Mouse (Mus musculus): Measurements from ENCODE around the gene Gpr157. TPM values are rescaled to one million over a fixed set of nuclear protein-coding genes. Genes with fewer than 3 reads are reported as not detected.

The Gpr157 gene
- total and polyA plus RNA-seq, 2 experiments from 2014 or later, result 0.74 to 5.4 TPM

DNA sequence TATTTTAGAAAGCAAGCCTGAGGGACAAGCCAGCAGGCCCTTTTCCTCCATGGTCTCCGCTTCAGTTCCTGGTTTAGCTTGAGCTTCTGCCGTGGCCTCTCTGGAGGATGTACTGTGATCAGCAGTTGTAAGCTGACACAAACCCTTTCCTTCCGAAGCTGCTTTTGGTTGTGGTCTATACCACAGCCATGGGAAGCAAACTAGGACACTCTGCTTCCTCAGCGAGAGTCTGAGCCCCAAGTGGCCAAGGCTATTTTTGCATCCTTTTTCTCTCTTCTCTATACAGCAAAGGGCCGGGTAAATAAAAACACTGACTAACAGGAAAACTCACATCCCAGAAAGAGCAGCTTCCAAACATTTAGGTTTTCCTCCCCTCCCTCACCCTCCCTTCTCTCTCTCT lies 30.1 kb downstream of the Gpr157 start:
- Histone ChIP-seq H3K27ac (no peak overlapping the region), H3K4me2 (ENCODE audit: low read depth, low read length) (no peak overlapping the region), H3K9ac (replicated peaks; ENCODE audit: low read length) (no peak overlapping the region), H3K4me1 (ENCODE audit: insufficient read depth, low read length) (no peaks in the 10 kb centered on the region), H3K4me3 (ENCODE audit: low read length) (no peak overlapping the region), H3K27me3 (ENCODE audit: insufficient read depth, low read length) (no peaks in the 10 kb centered on the region), H3K36me3 (ENCODE audit: insufficient read depth, low read length) (no peaks in the 10 kb centered on the region), H3K9me3 (ENCODE audit: low read length) (no peaks in the 10 kb centered on the region)
- peak; percentile 57 for TF ChIP-seq CTCF (IDR thresholded peaks at IDR 0.05; ENCODE audit: low read depth)
- ATAC-seq (no peak), DNase-seq (ENCODE audit: low spot score) (peak; percentile 66)
- WGBS, result 33% methylated on average over 5 of the region's 5 CpGs

DNA sequence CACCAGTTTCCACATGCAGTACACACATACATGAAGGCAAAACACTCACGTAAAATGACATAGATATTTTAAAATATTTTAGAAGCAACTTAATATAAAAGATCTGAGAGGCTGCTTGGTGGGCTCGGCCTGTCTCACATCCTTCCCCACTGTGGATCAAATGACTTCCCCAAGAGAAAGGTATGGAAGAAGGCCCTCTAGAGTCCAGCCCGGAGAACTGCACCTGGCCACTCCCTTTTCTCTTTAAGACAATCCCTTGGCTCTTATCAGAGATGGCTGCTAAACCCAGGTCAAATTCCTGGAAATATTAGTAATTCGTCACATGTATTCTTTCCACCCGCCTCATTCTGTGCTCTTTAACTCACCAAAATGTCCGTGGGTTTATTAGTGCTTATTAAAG lies 31.0 kb downstream of the Gpr157 start:
- no peak overlapping the region for H3K27ac ChIP-seq
- H3K4me2 ChIP-seq (ENCODE audit: low read depth, low read length), result no peak overlapping the region
- no peak overlapping the region for H3K9ac ChIP-seq (replicated peaks; ENCODE audit: low read length)
- H3K4me1 ChIP-seq (ENCODE audit: insufficient read depth, low read length), result no peaks in the 10 kb centered on the region
- TF ChIP-seq CTCF (IDR thresholded peaks at IDR 0.05; ENCODE audit: low read depth), result no peak
- no peaks in the 10 kb centered on the region for H3K36me3 ChIP-seq (ENCODE audit: insufficient read depth, low read length)
- no peak overlapping the region for H3K4me3 ChIP-seq (ENCODE audit: low read length)
- H3K9me3 ChIP-seq (ENCODE audit: low read length), result no peaks in the 10 kb centered on the region
- ATAC-seq (no peak), DNase-seq (ENCODE audit: low spot score) (no peak)
- no peaks in the 10 kb centered on the region for H3K27me3 ChIP-seq (ENCODE audit: insufficient read depth, low read length)
- 72% methylated on average over 6 of the region's 6 CpGs for WGBS

DNA sequence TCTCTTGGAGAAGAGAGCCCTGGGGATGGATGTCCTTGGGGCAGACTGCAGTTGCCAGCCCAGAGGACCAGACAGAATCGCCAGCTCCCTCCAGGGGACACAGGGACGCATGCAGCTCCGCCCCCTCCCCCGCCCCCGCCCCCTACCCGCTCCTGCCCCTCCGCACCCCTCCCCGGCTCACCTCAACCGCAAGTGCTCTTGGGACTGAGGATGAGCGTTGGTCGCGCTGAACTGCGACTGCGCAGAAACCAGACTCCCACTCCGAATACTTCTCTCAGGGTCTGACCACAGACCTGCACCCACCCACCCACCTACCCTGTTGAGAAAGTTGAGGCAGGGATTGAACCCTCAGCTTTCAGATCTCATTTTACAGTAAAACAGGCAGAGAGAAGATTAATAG lies 31.9 kb downstream of the Gpr157 start, which contains the start of gene Slc2a5:
Gene Slc2a5 (plus strand): TSS at position 229 of the 400 bp plus-strand sequence.
- H3K27me3 ChIP-seq (ENCODE audit: insufficient read depth, low read length), result no peaks in the 10 kb centered on the region
- H3K4me1 ChIP-seq (ENCODE audit: insufficient read depth, low read length), result no peaks in the 10 kb centered on the region
- H3K27ac ChIP-seq, result no peak within 1 kb of the TSS
- H3K36me3 ChIP-seq (ENCODE audit: insufficient read depth, low read length), result no peaks in the 10 kb centered on the region
- H3K9ac ChIP-seq (replicated peaks; ENCODE audit: low read length), result no peak within 1 kb of the TSS
- no peak within 1 kb of the TSS for H3K4me3 ChIP-seq (ENCODE audit: low read length)
- WGBS, result 9% methylated on average over 14 of the region's 15 CpGs
- no peak for ATAC-seq
- peak; percentile 25 for DNase-seq (ENCODE audit: low spot score)
- H3K4me2 ChIP-seq (ENCODE audit: low read depth, low read length), result peak within 1 kb of the TSS; percentile 26
- TF ChIP-seq CTCF (IDR thresholded peaks at IDR 0.05; ENCODE audit: low read depth), result no peak
- H3K9me3 ChIP-seq (ENCODE audit: low read length), result no peaks in the 10 kb centered on the region

DNA sequence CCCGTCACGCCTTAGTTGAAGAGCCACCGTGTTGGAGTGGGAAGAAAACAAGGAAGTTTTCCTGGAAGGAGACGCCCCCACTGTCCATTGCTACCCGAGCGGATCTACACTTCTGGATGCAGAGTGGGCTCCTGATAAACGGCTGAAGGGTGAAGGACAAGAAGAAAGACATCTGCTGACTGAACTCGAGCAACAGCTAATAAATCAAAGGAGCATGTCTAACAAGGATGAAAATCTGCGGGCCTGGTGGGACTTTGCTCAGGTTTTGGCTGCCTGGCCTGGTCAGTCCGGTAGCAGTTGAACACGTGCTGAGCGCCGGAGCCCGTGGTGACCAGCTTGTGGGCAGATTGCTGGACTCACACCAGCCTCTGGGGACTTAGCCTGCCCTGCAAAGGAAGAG lies 32.5 kb downstream of the Gpr157 start:
- Histone ChIP-seq H3K4me1 (ENCODE audit: insufficient read depth, low read length) (no peaks in the 10 kb centered on the region), H3K4me3 (ENCODE audit: low read length) (no peak overlapping the region), H3K9me3 (ENCODE audit: low read length) (no peaks in the 10 kb centered on the region), H3K27ac (no peak overlapping the region), H3K27me3 (ENCODE audit: insufficient read depth, low read length) (no peaks in the 10 kb centered on the region), H3K36me3 (ENCODE audit: insufficient read depth, low read length) (no peaks in the 10 kb centered on the region), H3K9ac (replicated peaks; ENCODE audit: low read length) (no peak overlapping the region), H3K4me2 (ENCODE audit: low read depth, low read length) (peak overlapping the region; percentile 26)
- WGBS, result 46% methylated on average over 14 of the region's 14 CpGs
- no peak for DNase-seq (ENCODE audit: low spot score)
- no peak for ATAC-seq
- TF ChIP-seq CTCF (IDR thresholded peaks at IDR 0.05; ENCODE audit: low read depth), result no peak

DNA sequence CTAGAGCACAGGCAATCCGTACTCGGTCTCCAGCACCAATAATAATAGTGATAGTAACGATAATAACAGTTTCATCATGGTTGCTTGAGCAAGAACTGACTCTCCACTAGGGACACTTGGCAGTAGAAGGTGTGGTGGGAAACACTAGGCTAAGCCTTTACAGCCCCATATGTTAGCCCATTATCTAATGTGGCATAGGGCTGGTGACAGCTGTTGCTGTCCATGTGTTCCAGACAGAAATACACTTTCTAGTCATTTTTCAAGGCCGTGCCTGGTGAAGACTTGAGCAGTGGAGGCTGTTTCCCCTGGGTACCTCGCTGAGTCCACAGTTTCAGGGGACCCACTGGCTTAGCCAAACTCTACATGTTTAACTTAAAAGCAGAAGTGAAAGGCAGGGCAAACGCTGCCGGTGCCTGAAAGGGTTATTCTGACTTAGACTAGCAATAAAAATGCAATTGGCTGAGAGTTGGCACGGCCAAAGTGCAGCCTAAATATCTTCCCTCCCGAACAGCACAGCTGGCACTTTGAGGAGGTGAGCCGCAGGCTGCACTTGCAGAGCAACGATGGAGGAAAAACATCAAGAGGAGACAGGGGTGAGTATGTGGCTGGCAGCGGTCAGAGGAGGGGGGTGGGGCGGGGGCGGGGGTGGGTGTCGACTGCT lies 33.1 kb downstream of the Gpr157 start:
- Histone ChIP-seq H3K4me2 (ENCODE audit: low read depth, low read length) (no peak overlapping the region), H3K36me3 (ENCODE audit: insufficient read depth, low read length) (no peaks in the 10 kb centered on the region), H3K9ac (replicated peaks; ENCODE audit: low read length) (no peak overlapping the region), H3K27me3 (ENCODE audit: insufficient read depth, low read length) (no peaks in the 10 kb centered on the region), H3K9me3 (ENCODE audit: low read length) (no peaks in the 10 kb centered on the region), H3K27ac (no peak overlapping the region), H3K4me1 (ENCODE audit: insufficient read depth, low read length) (no peaks in the 10 kb centered on the region), H3K4me3 (ENCODE audit: low read length) (no peak overlapping the region)
- WGBS, result 40% methylated on average over 15 of the region's 15 CpGs
- peak; percentile 57 for ATAC-seq
- TF ChIP-seq CTCF (IDR thresholded peaks at IDR 0.05; ENCODE audit: low read depth), result peak; percentile 19; the same call in 1 of the 2 replicates
- peak; percentile 61 for DNase-seq (ENCODE audit: low spot score)

DNA sequence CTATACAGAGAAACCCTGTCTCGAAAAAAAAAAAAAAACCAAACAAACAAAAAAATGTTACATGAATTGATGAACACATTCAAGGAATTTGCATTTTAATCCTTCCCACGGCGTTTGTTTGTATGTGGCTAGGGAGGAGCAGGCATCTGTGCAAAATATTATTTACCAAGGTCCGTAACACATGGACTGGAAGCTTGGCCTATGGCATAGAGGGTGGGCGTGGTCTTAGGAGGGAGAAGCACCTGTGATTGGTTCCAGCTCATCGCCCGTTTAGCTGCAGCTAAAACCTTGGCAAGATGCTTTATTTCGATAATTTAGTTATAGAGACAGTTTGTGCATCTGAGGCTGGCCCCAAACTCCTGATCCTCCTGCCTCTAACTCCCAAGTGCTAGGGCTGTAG lies 34.3 kb downstream of the Gpr157 start:
- no peak for TF ChIP-seq CTCF (IDR thresholded peaks at IDR 0.05; ENCODE audit: low read depth)
- no peak for ATAC-seq
- 73% methylated on average over 8 of the region's 8 CpGs for WGBS

DNA sequence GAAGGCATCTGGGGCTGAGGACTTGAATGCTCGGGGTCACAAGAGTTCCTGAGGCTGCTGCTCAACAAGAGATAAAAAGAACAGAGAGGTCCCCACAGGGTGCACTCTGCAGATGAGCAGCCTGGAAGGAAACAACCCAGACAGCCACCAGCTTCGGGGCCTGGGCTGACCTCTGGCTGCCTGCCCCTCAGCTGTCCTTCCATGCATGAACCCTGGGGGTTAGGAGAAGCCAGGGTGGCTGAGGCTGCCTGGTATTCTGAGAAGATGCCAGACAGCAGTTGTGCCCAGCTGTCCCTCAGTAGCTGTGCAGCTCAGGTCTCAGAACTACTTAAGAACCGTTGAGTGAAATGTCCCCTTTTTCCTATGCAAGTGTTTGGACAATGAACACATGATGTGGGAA lies 35.3 kb downstream of the Gpr157 start:
- Histone ChIP-seq H3K27me3 (ENCODE audit: insufficient read depth, low read length) (no peaks in the 10 kb centered on the region), H3K4me2 (ENCODE audit: low read depth, low read length) (no peak overlapping the region), H3K4me1 (ENCODE audit: insufficient read depth, low read length) (no peaks in the 10 kb centered on the region), H3K9me3 (ENCODE audit: low read length) (no peaks in the 10 kb centered on the region), H3K36me3 (ENCODE audit: insufficient read depth, low read length) (no peaks in the 10 kb centered on the region), H3K4me3 (ENCODE audit: low read length) (no peak overlapping the region), H3K27ac (no peak overlapping the region), H3K9ac (replicated peaks; ENCODE audit: low read length) (no peak overlapping the region)
- ATAC-seq (no peak), DNase-seq (ENCODE audit: low spot score) (no peak)
- WGBS, result 50% methylated on average over 3 of the region's 3 CpGs
- TF ChIP-seq CTCF (IDR thresholded peaks at IDR 0.05; ENCODE audit: low read depth), result no peak

More for the DNA sequence above, 34.3 kb downstream of the Gpr157 start:
- Histone ChIP-seq H3K4me1 (ENCODE audit: insufficient read depth, low read length) (no peaks in the 10 kb centered on the region), H3K9me3 (ENCODE audit: low read length) (no peaks in the 10 kb centered on the region), H3K36me3 (ENCODE audit: insufficient read depth, low read length) (no peaks in the 10 kb centered on the region), H3K27ac (no peak overlapping the region), H3K9ac (replicated peaks; ENCODE audit: low read length) (no peak overlapping the region), H3K27me3 (ENCODE audit: insufficient read depth, low read length) (no peaks in the 10 kb centered on the region), H3K4me3 (ENCODE audit: low read length) (no peak overlapping the region), H3K4me2 (ENCODE audit: low read depth, low read length) (no peak overlapping the region)
- no peak for DNase-seq (ENCODE audit: low spot score)
